Mouse (Mus musculus) urinary bladder, adult 2 months (tissue): ENCODE results near the gene Rimkla. TPM values are rescaled to one million over a fixed set of nuclear protein-coding genes. Genes with fewer than 3 reads are reported as not detected.

Experiments
- DNase-seq: peaks from one replicate; pipeline ENCODE4 v3.0.0; 2022; ENCODE audit warnings: low spot score
- polyA plus RNA-seq: library from polyadenylated mRNA; depleted of rRNA; stranded (reverse); fragments of >200 nt; gene quantifications from 2 replicates; pipeline ENCODE4 v1.2.3, GENCODE M21; 2012; rRNA removed

The Rimkla gene
- polyA plus RNA-seq, 1 experiment = 0.21 TPM

- DNase-seq = no peak
Measured at GRCm38 (mm10) chr4:119417894-119418293, 74.5 kb downstream of the Rimkla start.

GRCm38 (mm10) chr4:119417270-119417669 lies 75.2 kb downstream of the Rimkla start:
- DNase-seq = no peak

Other genes starting within 250 kb of the Rimkla start
- 0.54 and 0.59 TPM in 2 replicates for gene Cldn19, start 237.2 kb downstream of the Rimkla start, polyA plus RNA-seq
- 312 and 444 TPM in 2 replicates for gene Ybx1, start 198.0 kb downstream of the Rimkla start, polyA plus RNA-seq
- 21.0 and 28.4 TPM in 2 replicates for gene Ppih, start 172.1 kb downstream of the Rimkla start, polyA plus RNA-seq
- gene Ccdc30, start 77.1 kb downstream of the Rimkla start, polyA plus RNA-seq = 0.98 and 1.7 TPM in 2 replicates
- gene Ppcs, start 70.2 kb downstream of the Rimkla start, polyA plus RNA-seq = 29.4 and 31.5 TPM in 2 replicates
- gene Zmynd12, start 69.8 kb downstream of the Rimkla start, polyA plus RNA-seq = 1.3 and 1.9 TPM in 2 replicates
- gene Foxj3, start 44.4 kb upstream of the Rimkla start, polyA plus RNA-seq = 20.5 and 22.0 TPM in 2 replicates
- gene Frg2f1, start 46.9 kb upstream of the Rimkla start, polyA plus RNA-seq = 5.1 and 5.8 TPM in 2 replicates
- gene Guca2a, start 145.1 kb upstream of the Rimkla start, polyA plus RNA-seq = 2.7 and 2.9 TPM in 2 replicates
- 0.12 TPM in 2 replicates for gene Guca2b, start 166.3 kb upstream of the Rimkla start, polyA plus RNA-seq
- gene Hivep3, start 241.2 kb upstream of the Rimkla start, polyA plus RNA-seq = 26.6 and 29.4 TPM in 2 replicates